Mouse (Mus musculus) heart, embryonic 16.5 days (tissue): ENCODE measurements at regions not wholly inside any gene's neighbourhood (a gene's known extent, or its start where the extent isn't known, plus 50 kb on each side); places are given as distances from the start of the nearest gene placed in this dataset.

ENCODE experiments used
- ATAC-seq: fragments of 200-750 bp; cut with Nextera tagmentation; replicated peaks from 2 replicates; pipeline ENCODE4 v1.8.0; 2017; ENCODE audit warnings: moderate number of reproducible peaks; ENCODE audit not compliant: insufficient read depth, low FRiP score; ENCODE audit errors: extremely low read depth
- H3K27ac ChIP-seq: fragments of 300-500 bp; sonication (generic); 2 replicates; pipeline ENCODE4 v1.5.1; 2014; ENCODE audit warnings: mild to moderate bottlenecking, low read length, control low read depth, moderate library complexity
- H3K27me3 ChIP-seq: fragments of 300-500 bp; sonication (generic); 2 replicates; pipeline ENCODE4 v1.6.1; 2014; ENCODE audit warnings: low read length, mixed read lengths; ENCODE audit not compliant: control insufficient read depth, insufficient read depth
- H3K36me3 ChIP-seq: fragments of 300-500 bp; sonication (generic); 2 replicates; pipeline ENCODE4 v1.6.1; 2014; ENCODE audit not compliant: control insufficient read depth, insufficient read depth
- H3K4me1 ChIP-seq: fragments of 300-500 bp; sonication (generic); 2 replicates; pipeline ENCODE4 v1.6.1; 2014; ENCODE audit warnings: low read length, mixed read lengths; ENCODE audit not compliant: control insufficient read depth, insufficient read depth
- H3K4me2 ChIP-seq: fragments of 300-500 bp; sonication (generic); 2 replicates; pipeline ENCODE4 v1.6.1; 2014; ENCODE audit warnings: low read depth, mild to moderate bottlenecking, control low read depth, low read length
- H3K4me3 ChIP-seq: fragments of 300-500 bp; sonication (generic); 2 replicates; pipeline ENCODE4 v1.5.1; 2014; ENCODE audit warnings: mild to moderate bottlenecking, control low read depth, low read length
- H3K9ac ChIP-seq: fragments of 300-500 bp; sonication (generic); 2 replicates; pipeline ENCODE4 v1.6.1; 2014; ENCODE audit warnings: low read length, control low read depth
- H3K9me3 ChIP-seq: fragments of 300-500 bp; sonication (generic); replicated peaks from 2 replicates; pipeline ENCODE4 v1.6.1; 2016; ENCODE audit warnings: low read length; ENCODE audit not compliant: control insufficient read depth
- WGBS: fragments of 180-500 bp; shearing (Covaris S2); extraction: QIAGEN DNeasy Blood & Tissue Kit; methylation state at CpG from one replicate; pipeline ENCODE4 v1.1.7; 2014; 5-methylcytosine and 5-hydroxymethylcytosine counted together

DNA sequence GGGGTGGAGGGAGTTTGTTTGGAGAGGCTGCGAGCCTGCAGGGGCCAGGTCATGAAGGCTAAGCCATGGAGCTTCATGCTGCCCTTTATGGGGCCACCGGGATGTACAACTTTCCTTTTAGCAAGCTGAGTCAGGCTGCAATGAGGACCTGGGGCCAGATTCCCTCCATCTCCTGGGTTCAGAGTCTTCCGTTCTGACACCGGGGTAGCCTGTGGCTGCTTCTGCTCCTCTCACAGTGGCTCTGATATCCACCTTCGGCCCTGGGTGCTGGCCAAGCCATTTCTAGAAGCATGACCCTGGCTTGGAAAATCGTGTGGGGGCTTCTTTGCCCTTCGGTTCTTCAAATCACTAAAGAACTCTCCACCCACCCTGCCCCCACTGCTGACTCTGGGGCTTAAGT lies 115.4 kb upstream of the Sdk1 start:
- Histone ChIP-seq H3K36me3 (no peaks in the 10 kb centered on the region), H3K4me1 (no peaks in the 10 kb centered on the region), H3K27me3 (no peaks in the 10 kb centered on the region), H3K4me3 (no peak overlapping the region), H3K9me3 (no peaks in the 10 kb centered on the region), H3K9ac (no peak overlapping the region), H3K27ac (no peak overlapping the region), H3K4me2 (no peak overlapping the region)
- ATAC-seq = no peak
- 84% methylated on average over 7 of the region's 7 CpGs for WGBS

DNA sequence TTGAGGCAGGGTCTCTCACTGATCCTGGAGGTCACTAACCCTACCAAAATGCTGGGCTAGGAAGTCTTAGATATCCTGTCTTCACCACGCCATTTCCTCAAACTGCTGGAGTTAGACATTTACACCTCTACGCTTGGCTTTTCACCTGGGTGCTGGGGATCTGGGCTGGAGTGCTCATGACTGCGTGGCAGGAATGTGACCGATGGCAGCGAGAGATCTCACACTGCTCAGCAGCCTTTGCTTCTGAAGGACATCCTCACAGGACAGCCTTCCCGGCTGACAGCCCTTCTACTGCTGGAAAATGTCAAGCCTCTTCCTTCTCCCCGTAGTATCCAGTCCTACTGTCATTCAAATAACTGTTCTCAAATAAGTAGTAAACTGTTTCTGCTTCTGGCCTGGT lies 114.8 kb upstream of the Sdk1 start:
- no peak for ATAC-seq
- 44% methylated on average over 7 of the region's 7 CpGs for WGBS

DNA sequence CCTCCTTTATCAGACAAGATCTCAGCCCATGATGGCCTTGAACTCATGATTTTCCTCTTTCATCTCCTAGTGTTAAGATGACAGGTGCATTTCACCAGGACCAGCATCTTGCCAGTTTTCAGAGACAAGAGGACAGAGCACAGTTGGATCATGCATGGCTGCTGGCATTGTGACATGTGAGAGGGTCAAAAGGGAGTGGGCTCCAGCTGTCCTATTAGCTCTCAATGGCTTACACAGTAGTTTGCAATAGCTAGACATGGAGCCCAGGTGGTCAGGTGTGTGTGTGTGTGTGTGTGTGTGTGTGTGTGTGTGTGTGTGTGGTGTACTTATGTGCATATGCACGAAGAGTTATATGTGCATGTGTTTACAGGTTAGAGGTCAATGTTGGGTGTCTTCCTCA lies 110.3 kb upstream of the Sdk1 start:
- 90% methylated on average over 1 of the region's 1 CpGs for WGBS
- Histone ChIP-seq H3K4me3 (no peak overlapping the region), H3K4me1 (peaks cover 5% of the 10 kb centered on the region; the same call in 1 of the 2 replicates), H3K27me3 (no peaks in the 10 kb centered on the region), H3K9ac (no peak overlapping the region), H3K27ac (no peak overlapping the region), H3K9me3 (no peaks in the 10 kb centered on the region), H3K36me3 (no peaks in the 10 kb centered on the region), H3K4me2 (no peak overlapping the region)
- no peak for ATAC-seq

More for the DNA sequence above, 114.8 kb upstream of the Sdk1 start:
- no peak overlapping the region for H3K27ac ChIP-seq
- no peaks in the 10 kb centered on the region for H3K27me3 ChIP-seq
- H3K4me1 ChIP-seq = no peaks in the 10 kb centered on the region
- H3K4me2 ChIP-seq = no peak overlapping the region
- no peaks in the 10 kb centered on the region for H3K36me3 ChIP-seq
- H3K4me3 ChIP-seq = no peak overlapping the region
- no peak overlapping the region for H3K9ac ChIP-seq
- no peaks in the 10 kb centered on the region for H3K9me3 ChIP-seq

DNA sequence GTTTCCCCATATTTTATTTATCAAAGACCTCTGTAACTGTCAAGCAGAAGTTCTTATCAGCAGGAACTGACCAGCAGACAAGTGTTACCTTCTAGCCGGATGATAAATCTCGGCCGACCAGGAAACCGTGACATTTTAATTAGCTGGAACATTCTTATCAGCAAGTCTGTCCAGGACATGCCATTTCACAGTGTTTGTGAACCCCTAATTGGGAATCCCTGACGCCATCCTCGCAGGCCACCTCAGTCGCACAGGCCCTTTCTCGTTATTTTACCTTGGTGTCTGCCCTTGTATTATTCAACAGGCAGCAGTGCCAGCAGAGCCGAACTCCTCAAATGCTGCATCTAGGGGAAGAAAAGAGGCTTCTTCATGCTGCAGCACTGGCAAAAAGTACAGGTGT lies 109.4 kb upstream of the Sdk1 start:
- no peaks in the 10 kb centered on the region for H3K36me3 ChIP-seq
- H3K9me3 ChIP-seq = no peaks in the 10 kb centered on the region
- no peak for ATAC-seq
- no peak overlapping the region for H3K4me2 ChIP-seq
- 19% methylated on average over 9 of the region's 9 CpGs for WGBS
- H3K4me1 ChIP-seq = peaks cover 8% of the 10 kb centered on the region; the same call in 1 of the 2 replicates
- H3K27ac ChIP-seq = 0 out of 2 replicates have a peak overlapping the region, but pooled peaks have one; percentile 9
- no peak overlapping the region for H3K4me3 ChIP-seq
- H3K9ac ChIP-seq = no peak overlapping the region
- H3K27me3 ChIP-seq = no peaks in the 10 kb centered on the region

DNA sequence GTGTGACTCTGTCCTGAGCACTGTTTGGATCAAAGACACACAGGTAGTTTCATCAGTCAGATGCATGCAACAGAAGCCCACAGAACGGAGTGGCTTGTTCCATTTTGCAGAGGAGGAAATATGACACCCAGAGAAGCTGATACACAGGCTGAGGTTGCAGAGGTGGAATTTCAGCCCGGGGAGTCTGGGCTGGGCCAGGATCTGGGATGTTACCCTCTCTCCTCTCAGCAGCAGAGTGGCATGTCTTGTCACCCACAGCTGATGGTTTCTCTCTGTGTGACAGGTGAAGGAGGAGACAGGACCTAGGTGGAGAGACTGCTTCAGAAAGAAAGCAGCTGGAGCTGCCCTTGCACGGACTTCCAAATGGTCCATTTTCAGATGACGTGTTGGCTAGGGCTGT lies 105.1 kb upstream of the Sdk1 start:
- Histone ChIP-seq H3K9ac (no peak overlapping the region), H3K4me1 (peaks cover 25% of the 10 kb centered on the region), H3K27ac (no peak overlapping the region), H3K4me3 (no peak overlapping the region), H3K9me3 (no peaks in the 10 kb centered on the region), H3K27me3 (no peaks in the 10 kb centered on the region), H3K36me3 (no peaks in the 10 kb centered on the region), H3K4me2 (no peak overlapping the region)
- ATAC-seq = no peak
- 25% methylated on average over 4 of the region's 4 CpGs for WGBS

DNA sequence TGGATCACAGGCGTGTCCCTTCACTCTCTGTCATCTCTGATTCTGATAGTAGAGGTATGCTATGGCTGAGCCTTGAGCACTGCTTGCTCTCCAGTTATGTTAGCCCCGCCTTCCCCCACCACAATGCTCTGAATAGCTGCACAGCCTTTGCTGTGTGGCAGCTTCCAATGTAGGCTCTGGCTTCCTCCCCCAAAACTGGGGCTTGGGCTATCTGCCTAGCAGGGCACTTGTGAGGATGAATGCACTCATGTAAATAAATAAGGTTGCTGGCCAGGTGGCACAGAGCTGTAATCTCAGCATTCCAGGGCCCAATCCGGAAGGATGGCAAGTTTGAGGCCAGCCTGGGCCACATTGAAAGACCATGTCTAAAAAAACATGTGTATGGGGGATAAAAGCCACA lies 103.6 kb upstream of the Sdk1 start:
- 49% methylated on average over 3 of the region's 3 CpGs for WGBS
- H3K4me2 ChIP-seq = no peak overlapping the region

DNA sequence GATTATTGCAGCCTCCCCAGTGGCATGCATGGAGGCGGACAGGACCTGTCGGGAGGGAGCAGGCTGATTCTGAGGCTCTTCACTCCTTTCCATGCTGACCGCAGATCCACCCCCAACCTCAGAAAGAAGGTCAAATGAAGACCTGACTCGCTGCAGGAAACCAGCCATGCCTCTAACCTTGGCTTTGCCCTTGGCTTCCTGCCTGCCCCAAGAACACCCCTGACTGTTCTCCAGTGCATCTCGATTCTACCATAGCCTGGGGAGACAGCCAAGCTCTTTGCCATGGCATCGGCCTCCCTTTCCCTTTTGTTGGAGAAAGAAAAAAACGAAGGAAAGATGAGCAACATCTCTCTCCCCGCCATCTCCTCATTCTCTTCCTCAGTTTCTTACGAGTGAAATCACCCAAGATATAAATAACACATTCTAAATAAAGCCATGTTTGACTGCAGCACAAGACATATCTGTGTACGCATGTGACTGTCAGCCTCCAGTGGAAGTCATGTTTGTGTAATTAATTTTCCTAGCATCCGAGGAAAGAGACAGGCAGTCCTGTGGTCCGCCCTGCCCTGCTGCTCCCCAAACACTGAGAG lies 102.4 kb upstream of the Sdk1 start:
- peak overlapping the region; percentile 43 for H3K27ac ChIP-seq
- WGBS = 34% methylated on average over 12 of the region's 12 CpGs

More for the DNA sequence above, 103.6 kb upstream of the Sdk1 start:
- Histone ChIP-seq H3K4me1 (peaks cover 21% of the 10 kb centered on the region), H3K27ac (peak overlapping the region; percentile 43), H3K4me3 (no peak overlapping the region), H3K9me3 (no peaks in the 10 kb centered on the region), H3K27me3 (no peaks in the 10 kb centered on the region), H3K36me3 (no peaks in the 10 kb centered on the region), H3K9ac (no peak overlapping the region)
- ATAC-seq = no peak; the same call in 1 of the 2 replicates

DNA sequence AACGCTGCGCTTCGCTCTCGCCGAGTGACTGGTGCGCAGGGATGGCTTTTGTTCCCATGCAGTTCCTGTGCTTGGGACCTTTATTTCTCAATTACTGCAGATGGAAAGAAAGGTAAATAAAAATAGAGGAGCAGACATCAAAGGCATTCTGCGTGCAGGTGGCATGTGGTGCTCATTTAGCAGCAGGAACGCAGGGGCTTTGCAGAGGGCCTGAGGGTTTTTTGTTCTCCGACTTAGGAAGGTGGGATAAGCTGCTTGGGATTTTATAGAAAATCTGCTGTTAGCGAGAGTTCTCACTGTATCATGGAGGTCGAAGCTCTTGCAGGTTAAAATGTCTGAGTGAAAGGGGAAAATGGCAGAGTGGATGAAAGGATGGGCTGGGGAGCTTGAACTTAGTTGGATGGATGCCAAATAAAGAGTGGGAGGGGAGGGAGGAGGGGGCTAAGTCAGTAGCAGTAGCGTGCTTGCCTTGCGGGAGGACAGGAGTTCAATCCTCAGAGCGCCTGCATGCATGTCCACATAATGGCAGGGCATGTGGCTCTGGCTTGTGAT lies 101.9 kb upstream of the Sdk1 start:
- Histone ChIP-seq H3K27me3 (no peaks in the 10 kb centered on the region), H3K4me3 (no peak overlapping the region), H3K27ac (no peak overlapping the region), H3K36me3 (no peaks in the 10 kb centered on the region), H3K4me1 (peaks cover 21% of the 10 kb centered on the region), H3K9ac (no peak overlapping the region), H3K9me3 (no peaks in the 10 kb centered on the region), H3K4me2 (peak overlapping the region; percentile 17; the same call in 1 of the 2 replicates)
- ATAC-seq = no peak
- 54% methylated on average over 14 of the region's 14 CpGs for WGBS

More for the DNA sequence above, 102.4 kb upstream of the Sdk1 start:
- no peak overlapping the region for H3K4me3 ChIP-seq
- 0 out of 2 replicates have a peak, but pooled peaks have one; percentile 31 for ATAC-seq
- H3K9ac ChIP-seq = no peak overlapping the region
- H3K4me2 ChIP-seq = peak overlapping the region; percentile 17; the same call in 1 of the 2 replicates
- no peaks in the 10 kb centered on the region for H3K27me3 ChIP-seq
- peaks cover 21% of the 10 kb centered on the region for H3K4me1 ChIP-seq
- no peaks in the 10 kb centered on the region for H3K36me3 ChIP-seq
- no peaks in the 10 kb centered on the region for H3K9me3 ChIP-seq

DNA sequence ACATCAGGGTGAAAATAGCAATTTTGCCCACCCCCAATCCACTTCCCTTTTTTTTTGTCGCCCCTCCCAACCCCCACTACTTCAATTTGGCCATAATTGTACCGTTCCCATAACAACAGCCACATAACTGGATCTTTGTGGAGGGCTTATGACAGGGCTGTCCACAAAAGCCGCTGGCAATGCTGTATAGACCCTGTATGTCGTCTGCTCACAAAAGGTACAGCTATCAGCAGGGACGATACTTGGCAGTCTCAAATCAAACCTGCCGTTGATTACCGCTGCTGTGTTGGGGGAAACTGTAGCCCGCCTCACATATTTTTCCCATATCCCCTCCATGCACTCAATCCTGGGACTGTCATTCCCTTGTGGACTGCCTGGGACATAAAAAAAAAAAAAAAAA lies 80.9 kb upstream of the Sdk1 start:
- Histone ChIP-seq H3K9ac (no peak overlapping the region), H3K4me3 (no peak overlapping the region), H3K4me1 (no peaks in the 10 kb centered on the region), H3K27ac (no peak overlapping the region), H3K36me3 (no peaks in the 10 kb centered on the region), H3K27me3 (no peaks in the 10 kb centered on the region), H3K9me3 (no peaks in the 10 kb centered on the region; the same call in 1 of the 2 replicates), H3K4me2 (no peak overlapping the region)
- WGBS = 66% methylated on average over 8 of the region's 8 CpGs
- ATAC-seq = no peak
